Mouse (Mus musculus) frontal cortex, adult 2 months (tissue): ENCODE results near the gene Dzip1. TPM values are rescaled to one million over a fixed set of nuclear protein-coding genes. Genes with fewer than 3 reads are reported as not detected.

Source experiments
- DNase-seq, 2 experiments: peaks; one replicate each; pipeline ENCODE4 v3.0.0; 2022; ENCODE audit warnings: low spot score in 1 of 2; ENCODE audit errors: extremely low spot score in 1 of 2
- polyA plus RNA-seq: library from polyadenylated mRNA; depleted of rRNA; stranded (reverse); fragments of >200 nt; gene quantifications from 2 replicates; pipeline ENCODE4 v1.2.3, GENCODE M21; 2012

Gene Dzip1
- polyA plus RNA-seq, 1 experiment, result 121 TPM

GRCm38 (mm10) chr14:118928565-118928964 is 3.3 kb upstream of the Dzip1 start:
- no peak for DNase-seq

GRCm38 (mm10) chr14:118922667-118923184 is 2.5 kb downstream of the Dzip1 start:
- DNase-seq, result no peak

DNA sequence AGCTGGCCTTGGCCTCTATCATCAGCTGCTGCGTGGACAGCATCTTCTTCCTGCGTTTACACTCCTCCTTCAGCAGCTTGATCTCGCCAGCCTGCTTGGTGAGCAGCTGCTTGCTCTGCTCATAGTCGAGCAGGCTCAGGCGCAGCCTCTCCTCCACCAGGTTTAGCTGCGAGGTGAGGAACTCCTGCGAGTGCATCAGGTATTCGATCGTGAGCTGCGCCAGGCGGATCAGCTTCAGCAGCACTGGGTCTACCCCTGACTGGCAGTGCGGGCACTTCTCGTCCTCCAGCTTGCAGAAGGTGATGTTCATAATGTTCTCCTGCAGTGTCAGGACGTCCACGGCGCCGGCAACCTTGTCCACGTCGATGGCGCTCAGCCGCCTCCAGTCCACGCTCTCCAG is 3.0 kb downstream of the Dzip1 start:
- DNase-seq, result no peak

- no peak for DNase-seq
These were observed 4.6 kb downstream of the Dzip1 start for GRCm38 (mm10) chr14:118920654-118921053.

DNA sequence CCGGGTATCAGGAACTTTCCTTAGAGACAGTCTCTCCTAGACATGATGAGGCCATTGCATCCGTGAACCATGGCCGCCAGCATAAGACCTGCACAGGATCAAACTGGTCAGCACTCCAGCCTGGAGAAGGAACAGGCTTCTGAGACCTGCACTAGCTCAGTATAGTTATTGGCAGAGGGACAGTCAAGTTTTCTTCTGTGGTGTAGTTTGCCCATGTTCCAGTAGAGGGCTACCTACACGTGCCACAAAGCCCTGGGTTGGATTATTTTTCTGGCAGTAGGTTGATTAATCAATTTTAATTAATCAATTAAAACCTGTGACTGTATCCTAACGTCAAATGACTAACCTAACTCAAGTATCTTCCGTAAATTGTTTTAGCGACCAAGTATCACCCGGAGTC is 6.2 kb downstream of the Dzip1 start:
- no peak for DNase-seq

GRCm38 (mm10) chr14:118913651-118914050 is 11.6 kb downstream of the Dzip1 start:
- DNase-seq, result no peak

DNA sequence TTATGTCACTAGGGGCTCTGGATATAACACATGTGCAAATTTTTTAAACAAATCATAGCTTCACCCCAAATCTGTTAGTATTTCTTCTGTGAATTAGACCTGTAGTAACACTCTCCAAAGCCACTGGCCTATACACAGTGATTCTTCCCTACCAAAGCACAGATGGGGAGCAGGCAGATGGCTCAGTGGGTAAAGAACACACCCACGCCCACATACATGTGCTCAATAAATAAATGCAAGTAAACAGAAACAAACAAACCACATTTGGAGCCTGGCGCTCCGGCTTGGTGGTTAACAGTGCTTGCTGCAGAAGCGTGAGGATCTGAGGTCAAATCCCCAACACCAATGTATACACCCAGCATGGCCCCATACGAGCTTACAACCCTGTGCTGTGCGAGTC is 13.7 kb downstream of the Dzip1 start:
- no peak for DNase-seq

- peak; percentile 39 to 85 for DNase-seq
These were observed 14.7 kb downstream of the Dzip1 start for GRCm38 (mm10) chr14:118910332-118911222.

GRCm38 (mm10) chr14:118909872-118910271 is 15.4 kb downstream of the Dzip1 start:
- DNase-seq, result no peak

DNA sequence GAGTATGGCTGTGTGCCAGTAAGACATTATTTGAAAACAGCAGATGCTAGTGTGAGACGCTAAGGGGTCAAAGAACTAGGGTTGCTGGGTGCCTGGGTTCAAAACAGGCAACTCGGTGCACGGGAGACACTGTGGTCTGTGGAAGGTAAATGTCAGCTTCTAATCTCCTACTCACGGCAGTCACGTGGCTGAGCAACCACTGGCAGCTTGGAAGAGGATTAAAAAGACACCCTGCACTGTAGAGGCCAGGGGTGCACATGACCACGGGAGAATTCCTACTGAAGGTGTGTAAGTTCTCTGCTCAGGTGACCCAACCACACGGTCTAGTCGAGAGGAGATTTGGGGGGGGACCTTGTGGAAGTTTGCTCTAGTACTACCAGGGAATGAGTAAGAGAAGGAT is 17.7 kb downstream of the Dzip1 start:
- no peak for DNase-seq

GRCm38 (mm10) chr14:118903867-118904562 is 21.2 kb downstream of the Dzip1 start:
- DNase-seq, result no peak

DNA sequence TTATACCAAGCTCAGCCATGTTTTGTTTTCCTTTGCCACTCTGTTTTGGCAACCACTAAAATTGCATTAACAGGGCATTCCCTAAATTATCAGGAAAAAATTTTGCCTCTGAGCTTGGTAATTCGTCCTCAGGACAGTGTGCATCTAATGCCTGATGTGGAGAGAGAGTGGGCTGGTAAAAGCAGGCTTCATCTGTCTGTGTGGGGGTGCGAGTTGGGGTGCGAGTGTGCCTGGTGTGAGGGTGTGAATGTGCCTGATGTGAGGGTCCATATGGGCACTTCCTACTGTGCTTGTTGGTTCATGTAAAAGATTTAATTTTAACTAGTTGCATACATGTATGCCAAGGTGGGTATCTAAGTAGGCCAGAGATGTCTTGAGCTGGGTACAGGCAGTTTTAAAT is 21.9 kb downstream of the Dzip1 start:
- no peak for DNase-seq

DNA sequence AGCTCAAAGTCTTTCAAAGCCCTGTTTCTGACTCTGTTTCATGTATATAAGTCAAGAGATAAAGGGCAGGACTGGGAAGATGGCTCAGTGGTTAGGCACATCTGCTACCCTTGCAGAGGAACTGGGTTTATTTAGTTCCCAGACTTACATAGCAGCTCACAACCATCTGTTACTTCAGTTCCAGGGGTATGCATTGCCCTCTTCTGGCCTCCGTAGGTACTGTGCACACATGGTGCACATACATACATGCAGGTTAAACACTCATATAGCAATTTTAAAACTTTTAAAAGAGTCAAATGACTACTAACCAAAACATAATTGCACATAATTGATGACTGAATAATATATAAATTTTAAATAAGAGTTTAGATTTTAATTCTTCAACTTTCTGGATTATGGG is 24.3 kb downstream of the Dzip1 start:
- DNase-seq, result no peak

DNA sequence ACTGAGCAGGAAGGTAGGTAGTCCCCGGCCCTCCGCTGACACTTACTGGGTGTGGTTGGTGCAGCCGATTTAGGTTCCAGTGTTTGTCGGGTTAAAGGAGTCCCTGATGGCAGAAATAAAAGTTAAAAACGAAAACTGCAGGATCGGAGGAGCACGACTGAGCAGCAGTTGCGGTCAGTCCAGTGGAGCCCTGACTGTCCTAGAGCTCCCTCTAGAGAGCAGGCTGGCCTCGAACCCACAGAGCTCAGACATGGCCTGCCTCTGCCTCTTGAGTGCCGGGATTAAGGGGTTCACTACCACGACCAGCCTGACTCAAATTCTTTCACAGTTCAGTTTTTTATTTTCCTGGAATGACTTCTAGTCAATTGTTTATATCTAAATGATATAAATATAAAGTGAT is 25.3 kb downstream of the Dzip1 start:
- no peak for DNase-seq

GRCm38 (mm10) chr14:118895655-118896054 is 29.6 kb downstream of the Dzip1 start:
- no peak for DNase-seq

DNA sequence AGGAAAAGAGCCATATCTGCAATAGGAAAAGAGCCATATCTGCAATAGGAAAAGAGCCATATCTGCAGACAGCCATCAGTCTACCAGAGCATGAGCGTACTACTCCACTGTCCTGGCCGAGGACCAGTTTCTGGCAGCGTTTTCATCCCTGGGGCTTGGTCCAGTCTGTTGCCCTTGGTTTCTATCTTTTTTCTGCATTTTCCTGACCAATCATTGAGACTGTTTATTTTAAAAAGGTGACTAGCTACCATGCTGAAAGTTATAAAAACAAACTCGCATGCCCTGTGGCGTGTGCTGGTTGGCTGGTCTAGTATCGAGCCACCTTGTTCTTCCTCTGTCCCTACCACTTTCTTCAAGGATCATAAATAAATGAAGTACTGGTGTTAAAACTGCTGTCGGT is 30.0 kb downstream of the Dzip1 start:
- no peak for DNase-seq

GRCm38 (mm10) chr14:118890101-118890500 is 35.2 kb downstream of the Dzip1 start:
- peak; percentile 82 for DNase-seq

DNA sequence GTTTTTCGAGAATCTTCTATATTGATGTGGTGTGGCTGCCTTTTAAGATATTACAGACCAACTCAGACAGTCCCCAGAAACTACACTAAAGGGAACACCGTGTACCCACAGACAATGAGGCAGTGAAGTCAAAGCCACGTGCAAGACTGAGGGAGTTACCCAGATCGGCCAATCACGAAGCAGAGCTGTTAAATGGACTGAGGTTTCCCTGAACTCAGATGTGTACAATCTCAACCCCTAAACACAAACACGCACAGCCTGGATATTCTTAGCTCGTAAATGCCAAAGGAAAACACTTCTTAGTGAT is 41.1 kb downstream of the Dzip1 start:
- no peak for DNase-seq

- DNase-seq, result no peak
These were observed 41.7 kb downstream of the Dzip1 start for GRCm38 (mm10) chr14:118883344-118884249.

DNA sequence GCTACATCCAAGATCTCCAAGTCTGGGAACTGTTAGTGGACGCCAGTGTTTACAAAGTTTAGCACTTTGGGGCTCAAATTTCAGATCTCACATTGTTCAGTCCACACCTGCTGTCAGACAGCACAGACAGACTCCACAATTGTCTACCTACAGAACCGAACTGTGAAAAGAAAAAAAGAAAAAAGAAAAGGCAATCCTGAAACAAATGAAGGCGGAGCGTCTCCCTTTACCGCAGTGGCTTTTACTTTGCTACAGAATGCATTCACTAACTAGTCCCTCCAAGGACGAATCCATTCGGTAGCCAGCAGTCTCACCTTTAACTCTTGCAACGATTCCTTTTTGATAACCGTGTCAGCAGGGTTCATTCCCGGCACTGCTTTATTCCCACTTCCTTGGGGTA is 44.6 kb downstream of the Dzip1 start:
- no peak for DNase-seq

DNA sequence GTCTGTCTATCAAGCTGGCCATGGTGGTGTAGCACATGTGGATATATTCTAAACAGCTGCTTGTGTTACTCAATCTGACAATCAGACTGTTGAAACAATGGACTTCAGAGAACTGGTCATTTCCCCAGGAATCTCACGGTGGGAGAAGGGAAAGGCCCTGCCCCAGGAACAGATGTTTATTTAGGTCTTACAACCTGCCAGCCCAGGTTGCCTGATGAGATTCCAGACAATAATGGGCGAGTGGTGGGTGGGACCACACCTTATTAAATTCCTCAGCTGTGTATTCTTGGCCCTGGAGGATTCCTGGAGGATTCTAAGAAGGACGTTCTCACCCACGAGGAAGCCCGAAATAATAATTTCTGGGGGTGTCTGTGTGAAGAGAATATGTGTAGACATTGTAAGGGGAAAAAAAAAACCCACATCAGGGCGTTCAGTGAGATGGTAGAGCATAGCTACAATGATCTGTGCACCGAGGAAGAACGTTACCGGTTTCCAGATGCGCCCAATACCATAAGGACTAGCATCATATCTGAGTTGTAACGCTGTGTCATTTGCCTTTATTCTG is 46.8 kb downstream of the Dzip1 start:
- no peak for DNase-seq
